Mouse (Mus musculus): ENCODE measurements around the gene Zfx.

Gene Zfx

DNA sequence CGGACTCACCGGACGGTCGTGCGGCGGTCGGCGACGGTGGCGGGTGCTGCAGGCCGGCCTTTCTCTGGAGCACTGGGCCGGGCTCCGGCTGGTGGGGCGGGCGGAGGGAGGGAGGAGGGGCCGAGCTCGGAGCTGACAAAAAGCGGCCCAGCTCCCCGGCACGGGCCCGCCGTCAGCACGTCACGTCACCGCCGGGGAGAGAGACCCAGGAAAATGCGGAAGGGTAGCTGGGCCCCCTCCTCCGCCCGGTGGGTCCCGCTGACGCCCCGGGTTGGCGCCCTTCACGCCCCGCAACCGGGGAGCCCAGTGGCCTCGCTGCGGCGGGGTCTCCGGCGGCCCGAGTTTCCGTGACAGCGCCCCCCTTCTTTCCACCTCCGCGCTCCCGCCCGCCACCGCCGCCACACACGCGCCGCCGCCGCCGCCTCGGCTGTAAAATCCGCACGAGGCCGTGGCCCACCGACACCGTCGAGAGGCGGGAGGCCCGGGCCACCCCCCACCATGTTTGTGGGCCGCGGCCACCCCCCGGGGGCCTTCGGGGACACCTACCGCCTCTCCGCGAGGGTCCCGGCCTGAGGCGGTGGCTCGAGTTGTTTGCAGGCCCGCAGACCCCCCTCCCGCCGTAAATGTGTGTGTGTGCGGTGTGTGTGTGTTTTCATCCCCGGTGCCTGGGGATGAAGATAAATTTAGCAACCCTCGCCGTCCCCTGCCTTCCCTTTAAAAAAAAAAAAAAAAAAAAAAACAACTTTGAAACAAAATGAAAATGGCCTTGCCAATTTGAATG, at the start of gene Zfx:
TSS of gene Zfx (minus strand) at position 644 of the 781 bp plus-strand sequence.
- peak; percentile 76 for DNase-seq (ENCODE audit: low read depth, low spot score)

DNA sequence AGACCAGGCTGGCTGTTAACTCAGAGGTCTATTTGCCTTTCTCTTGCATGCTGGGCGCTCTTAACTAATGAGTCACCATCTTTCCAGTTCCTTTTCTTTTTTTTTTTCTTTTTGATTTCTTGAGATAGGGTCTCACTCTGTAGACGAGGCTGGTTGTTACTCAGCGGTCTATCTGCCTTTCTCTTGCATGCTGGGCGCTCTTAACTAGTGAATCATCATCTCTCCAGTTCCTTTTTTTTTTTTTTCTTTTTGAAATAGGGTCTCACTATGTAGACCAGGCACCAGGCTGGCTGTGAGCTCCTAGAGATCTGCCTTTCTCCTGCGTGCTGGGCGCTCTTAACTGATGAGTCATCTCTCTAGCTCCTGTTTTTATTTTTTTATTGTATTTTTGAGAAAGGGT, 45.8 kb upstream of the Zfx start:
- no peak for DNase-seq (ENCODE audit: low read depth, low spot score)

DNA sequence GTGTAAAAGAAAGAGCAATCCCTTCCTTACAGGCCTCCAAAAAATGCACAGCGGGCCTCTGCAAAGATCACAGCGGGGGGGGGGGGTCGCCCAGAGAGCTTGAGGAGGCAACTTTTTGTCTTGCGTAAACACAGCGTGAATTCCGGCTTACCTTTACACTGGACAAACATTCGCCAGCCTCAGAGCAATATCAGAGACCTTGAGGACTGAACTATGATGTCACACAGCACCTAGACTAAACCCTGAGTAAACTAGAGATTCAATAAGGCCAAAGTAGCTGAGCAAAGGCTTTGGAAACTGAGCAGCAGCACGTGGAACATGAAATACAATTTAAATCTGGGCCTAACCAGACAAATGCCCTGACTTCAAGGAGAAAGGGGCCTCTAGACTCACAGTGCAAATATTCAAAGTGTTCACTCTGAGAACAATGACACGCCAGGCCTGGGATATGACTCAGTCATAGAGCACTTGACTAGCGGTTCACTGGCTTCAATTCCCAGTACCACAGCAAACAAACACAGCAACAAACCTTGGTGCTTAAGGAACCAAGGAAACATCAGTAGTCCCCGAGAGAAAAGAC, 28.8 kb upstream of the Zfx start:
- DNase-seq (ENCODE audit: low read depth, low spot score), result peak; percentile 35

DNA sequence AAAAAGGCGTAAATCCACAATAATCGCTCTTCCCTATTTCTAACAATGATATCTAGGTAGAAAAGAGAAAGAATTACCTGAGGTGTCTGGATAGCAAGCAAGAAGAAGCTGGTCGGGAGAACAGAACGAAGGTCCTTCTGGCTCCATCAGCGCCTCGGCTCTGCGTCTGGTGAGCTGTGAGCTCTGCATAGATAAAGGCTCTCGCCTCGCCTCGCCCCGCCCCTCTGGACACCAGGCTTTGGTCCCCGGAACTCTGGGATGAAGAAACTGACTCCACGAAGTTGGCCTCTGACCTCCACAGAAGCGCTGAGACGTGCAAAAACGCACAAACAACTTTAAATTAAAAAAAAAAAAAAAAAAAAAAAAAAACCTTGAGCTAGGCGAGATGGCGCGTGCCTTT, 27.0 kb upstream of the Zfx start:
- DNase-seq (ENCODE audit: low read depth, low spot score), result peak; percentile 59

DNA sequence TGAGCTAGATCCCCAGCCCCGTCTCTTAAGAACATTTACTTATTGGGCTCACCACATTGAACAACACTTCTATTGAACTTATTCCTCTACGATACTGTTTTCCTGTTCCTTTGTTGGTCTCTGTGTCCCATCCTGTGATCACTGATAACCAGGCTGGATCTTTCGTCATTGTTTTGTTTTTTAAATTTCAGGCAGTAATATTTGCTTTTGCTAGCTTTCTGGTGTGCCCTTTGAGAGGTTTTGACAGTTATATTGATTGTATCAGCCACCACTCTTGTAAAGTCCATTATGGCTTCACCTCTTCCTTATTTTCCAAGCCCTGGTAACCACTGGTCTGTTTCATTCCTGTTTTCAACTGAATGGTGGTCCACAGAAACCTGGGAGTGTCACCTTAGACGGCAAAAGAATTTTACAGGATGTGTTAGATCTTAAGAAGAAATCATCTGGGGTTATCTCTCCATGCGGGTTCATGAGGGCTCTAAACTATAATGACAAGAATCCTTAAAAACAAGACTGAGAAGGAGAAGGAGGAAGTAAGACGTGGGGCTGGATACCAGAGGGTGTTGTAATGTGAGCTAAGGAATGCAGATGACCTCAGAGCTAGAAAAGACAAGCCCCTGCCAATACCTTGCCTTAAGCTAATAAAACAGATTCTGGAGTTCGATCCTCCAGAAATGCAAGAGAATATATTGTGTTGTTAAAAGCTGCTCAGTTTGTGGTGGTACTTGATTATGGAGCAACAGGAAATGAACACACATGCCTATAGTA, 18.7 kb upstream of the Zfx start:
- DNase-seq (ENCODE audit: low read depth, low spot score), result no peak

DNA sequence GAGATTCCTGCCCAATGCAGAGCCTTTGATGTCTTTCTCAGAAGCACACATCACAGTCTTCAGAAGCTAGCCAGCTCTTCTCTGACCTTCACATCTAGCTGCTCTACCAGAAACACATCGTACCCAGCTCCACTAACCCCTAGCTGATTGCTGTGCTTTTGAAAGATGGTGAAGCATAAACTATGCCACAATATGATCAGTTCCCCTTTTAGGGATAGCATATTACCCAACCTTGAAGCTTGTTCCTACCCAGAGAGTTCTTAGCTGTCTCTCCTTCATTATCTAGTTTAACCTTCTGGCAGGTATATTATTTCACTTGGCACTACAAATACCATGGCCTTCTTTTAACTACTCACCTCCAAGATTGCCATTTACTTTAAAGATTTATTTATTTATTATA, 16.6 kb upstream of the Zfx start:
- DNase-seq (ENCODE audit: low read depth, low spot score), result no peak

DNA sequence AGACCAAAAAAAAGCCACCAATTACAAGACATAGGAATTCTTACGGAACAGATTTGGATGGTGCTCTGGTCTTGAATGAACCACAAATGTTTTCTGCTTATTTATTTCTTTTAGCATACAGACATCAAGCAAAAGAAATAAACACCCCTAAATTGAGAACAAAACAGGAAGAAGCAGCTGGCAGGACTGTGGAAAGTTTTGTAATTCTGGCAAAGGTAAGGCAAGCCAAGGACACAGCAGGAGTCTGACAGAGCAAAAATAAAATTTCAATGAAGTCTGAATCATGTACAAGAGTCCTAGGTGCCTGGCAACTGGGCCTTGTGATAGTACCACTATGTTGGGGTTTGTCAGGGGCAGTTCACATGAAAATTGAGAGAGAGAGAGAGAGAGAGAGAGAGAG, 14.8 kb upstream of the Zfx start:
- DNase-seq (ENCODE audit: low read depth, low spot score), result no peak

DNA sequence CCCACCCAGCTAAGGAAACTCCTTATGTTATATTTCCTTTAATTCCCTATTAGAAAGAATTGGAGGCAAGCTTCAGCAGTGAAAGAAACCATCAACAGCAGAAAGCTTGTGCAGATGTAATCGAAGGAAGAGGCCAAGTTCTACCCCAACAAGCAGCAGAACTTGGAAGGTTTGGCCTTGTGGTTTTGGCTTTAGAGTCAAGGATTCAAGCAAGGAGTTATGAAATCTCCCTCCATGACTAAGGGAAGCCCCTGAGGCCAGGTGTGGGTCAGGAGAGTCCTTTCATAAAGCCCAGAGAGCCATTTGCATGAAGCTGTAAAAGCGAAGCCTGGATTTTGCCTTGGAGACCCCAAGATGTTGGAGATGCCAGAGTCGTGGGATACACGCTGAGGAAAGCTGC, 11.6 kb upstream of the Zfx start:
- DNase-seq (ENCODE audit: low read depth, low spot score), result no peak

DNA sequence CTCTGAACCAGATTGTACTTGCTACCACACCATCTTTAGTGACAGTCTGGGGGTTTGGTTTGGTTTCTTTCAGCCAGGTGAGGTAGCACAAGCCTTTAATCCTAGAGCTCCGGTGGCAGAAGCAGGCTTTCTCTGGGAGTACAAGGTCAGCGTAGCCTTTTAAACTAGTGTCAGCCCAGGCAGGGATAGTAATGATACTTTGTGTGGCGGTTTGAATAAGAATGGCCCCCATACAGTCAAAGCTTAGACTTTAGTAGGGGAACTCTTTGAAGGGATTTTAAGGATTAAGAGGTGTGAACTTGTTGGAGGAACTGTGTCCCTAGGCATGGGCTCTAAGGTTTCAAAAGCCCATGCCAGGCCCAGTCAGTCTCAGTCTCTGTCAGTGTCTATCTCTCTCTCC, 10.0 kb upstream of the Zfx start:
- peak; percentile 72 for DNase-seq (ENCODE audit: low read depth, low spot score)

DNA sequence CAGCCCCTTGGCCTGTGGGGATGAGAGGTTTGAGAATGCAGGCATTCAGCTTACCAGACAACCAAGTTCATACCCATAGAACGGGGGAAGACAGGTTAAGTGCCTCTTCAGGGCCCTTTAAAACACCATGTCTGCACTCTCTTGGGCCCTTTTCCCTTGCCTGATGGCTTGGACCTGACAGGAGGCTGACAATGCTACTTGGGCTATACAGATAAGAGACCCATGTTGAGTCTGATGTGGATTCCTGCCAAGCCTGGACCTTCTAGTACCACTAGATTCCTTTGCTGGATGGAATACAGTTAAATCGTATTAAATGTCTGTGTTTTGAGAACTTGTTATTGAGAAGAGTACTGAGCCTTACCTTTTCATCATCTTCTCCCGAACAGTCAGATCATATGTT, 8.7 kb upstream of the Zfx start:
- no peak for DNase-seq (ENCODE audit: low read depth, low spot score)

DNA sequence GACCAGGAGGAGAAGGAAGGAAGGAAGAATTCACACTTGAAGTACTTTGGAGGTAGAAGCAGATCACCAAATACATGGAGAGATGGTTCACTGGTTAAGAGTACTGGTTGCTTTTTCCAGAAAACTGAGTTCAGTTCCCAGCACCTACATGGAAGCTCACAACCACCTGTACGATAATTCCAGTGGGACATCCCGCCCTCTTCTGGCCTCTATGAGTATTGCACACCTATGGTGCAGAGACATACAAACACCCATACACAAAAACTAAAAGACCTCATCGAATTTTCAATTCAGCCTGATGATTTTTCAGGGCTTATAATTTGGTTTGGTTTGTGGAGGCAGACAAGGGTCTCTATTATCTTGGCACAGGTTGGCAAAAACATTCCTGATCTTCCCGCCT, 6.2 kb upstream of the Zfx start:
- DNase-seq (ENCODE audit: low read depth, low spot score), result peak; percentile 45

DNA sequence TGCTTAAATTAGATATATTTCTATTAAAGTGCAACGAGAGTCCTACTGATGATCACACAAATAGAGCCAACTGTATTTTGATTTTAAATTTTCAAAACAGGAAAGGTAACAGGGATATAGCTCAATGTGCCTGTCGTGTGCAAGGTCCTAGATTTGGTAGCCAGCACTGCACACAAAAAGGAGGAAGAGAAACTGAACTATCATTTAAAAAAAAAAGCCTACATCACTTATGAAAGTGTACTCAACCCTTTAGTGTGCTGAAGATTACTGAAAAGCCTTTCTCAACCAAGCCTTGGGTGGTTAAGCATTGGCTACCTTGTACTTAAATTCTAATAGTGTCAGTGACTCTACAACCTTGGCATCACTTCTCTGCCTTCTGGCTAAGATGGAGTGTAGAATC, 2.4 kb upstream of the Zfx start:
- no peak for DNase-seq (ENCODE audit: low read depth, low spot score)

DNA sequence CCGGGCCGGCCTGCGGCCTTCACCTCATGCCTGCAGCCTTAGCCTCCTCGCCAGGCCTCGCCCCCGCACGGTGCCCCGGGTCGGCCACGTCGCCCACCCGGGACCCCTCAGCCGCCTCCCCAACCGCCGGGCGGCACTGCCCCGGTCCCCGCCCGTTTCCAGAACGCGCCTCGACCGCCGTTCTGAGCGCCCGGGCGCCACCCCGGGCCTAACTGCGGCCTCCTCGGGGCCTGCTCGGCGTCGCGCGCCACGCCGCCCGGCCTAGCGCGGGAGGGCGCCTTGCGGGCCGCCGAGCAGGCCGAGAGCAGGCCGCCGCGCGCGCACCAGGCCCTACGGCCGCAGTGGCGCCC, 818 bp downstream of the Zfx start:
- no peak for DNase-seq (ENCODE audit: low read depth, low spot score)

DNA sequence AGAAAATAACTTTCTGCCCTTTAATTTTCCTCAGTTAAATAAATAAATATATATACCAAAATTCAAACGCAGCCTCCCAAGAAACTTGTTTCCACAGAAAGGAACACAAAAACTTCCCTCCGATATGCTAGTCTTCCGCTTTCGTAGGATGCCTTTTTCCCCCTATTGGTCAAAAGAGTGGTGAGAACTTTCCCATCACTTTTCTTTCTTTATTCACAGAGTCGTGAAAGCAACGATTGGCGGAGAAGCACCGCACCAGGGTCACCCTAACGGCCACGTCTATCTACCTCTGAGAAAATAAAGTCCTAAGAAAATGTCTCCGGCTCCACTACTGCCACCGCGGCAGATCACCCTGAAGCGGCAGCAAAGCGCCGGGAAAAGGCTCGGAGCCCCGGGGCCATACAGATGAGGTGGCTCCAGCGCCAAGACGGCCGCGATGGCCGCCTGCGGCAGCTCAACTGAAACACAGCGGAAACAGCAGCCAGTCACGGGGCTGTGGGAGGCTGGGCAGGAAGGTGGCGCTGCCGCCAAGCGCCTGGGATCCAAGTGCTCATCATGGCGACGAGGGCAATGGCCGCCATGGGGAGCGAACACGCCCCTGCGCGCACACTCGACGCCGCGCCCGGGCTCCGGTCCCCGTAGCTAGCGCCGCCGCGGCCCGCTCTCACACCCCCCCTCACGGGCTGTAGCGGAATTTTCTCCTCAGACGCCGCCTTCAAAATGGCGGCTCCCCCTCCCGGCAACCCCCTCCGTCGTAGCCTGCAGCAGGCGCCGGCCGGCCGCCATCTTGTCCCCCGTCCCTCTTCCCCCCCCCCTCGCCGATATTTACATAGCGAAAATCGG, 1.4 kb downstream of the Zfx start:
- DNase-seq (ENCODE audit: low read depth, low spot score), result peak; percentile 92

DNA sequence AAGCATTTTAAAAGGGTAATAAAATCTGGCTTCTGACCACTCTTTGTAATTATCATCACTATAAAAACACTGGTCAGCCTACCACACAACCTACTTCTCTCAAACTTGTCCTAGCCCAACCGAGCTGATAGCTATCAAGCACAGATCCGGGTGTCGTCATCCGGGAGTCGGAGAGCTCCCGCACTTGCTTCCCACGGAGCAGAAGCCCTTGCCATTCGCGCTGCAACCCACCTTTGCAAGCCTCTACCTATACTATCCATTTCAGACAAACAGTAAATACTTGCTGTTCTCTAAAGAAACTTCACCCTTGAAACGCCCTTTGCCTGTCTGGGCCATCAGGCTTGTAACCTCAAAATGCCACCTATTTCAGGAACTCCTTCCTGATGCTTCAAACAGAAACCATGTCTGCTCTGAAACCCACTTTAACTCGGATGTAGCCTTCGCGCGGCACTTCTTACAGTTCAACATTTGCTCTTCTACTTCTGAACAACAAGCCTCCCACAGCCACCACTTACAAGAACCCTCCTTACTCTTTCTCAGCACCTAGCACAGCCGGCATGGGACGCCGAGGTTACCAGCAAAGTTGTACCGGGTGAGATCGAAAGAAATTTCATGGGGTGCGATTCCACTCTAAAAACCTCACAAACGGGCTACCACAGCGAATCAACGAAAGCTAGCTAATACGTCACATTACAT, 2.2 kb downstream of the Zfx start:
- DNase-seq (ENCODE audit: low read depth, low spot score), result peak; percentile 36

DNA sequence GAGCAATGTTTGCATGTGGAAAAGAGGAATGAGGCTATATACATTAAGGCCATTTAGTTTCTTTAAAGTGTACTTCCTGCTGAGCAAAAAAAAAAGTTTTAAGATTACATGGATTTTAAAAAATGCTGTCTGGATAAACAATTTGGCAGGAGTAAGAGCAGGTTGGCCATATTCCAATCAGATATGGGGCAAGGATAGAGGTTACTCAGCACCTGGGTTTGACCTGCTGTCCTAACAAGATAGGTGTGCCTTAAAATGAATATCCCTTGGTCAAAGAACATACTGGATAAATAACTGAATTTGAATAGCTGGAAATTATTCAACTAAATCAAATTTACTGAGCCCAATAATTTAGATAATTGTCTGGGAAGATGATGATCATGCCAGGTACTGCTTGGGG, 5.2 kb downstream of the Zfx start:
- no peak for DNase-seq (ENCODE audit: low read depth, low spot score)

DNA sequence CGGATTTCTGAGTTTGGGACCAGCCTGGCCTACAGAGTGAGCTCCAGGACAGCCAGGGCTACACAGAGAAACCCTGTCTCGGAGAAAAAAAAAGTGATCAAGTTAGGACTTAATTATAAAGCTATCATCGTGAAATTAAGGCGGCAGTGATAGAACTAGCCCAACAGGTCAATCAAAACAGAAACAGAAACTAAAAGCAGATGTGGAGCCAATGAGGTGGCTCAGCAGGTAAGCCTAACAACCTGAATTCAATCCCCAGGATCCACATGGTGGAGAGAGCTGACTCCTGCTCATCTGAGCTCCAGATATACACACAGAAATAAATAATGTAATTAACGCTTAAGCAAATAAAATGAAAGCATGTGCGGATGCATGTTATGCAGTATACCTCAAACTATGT, 7.6 kb downstream of the Zfx start:
- no peak for DNase-seq (ENCODE audit: low read depth, low spot score)

DNA sequence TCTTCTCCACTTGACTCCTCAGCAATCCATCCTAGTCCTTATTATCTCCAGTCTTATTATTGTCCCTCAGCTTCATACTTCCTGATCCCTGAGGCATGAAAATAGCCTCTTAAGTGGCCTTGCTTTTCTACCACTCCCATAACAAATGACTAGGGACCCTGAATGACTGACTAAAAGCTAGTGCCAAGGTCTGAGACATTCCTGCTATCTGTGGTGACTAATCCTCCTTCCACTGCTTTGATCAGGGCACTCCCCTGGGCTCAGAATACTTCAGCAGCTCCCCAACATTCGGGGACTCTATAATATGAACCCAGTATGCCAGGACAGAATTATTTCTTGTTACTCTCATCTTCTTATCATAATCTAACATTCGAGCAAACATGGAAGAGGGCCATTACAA, 17.5 kb downstream of the Zfx start:
- DNase-seq (ENCODE audit: low read depth, low spot score), result no peak

DNA sequence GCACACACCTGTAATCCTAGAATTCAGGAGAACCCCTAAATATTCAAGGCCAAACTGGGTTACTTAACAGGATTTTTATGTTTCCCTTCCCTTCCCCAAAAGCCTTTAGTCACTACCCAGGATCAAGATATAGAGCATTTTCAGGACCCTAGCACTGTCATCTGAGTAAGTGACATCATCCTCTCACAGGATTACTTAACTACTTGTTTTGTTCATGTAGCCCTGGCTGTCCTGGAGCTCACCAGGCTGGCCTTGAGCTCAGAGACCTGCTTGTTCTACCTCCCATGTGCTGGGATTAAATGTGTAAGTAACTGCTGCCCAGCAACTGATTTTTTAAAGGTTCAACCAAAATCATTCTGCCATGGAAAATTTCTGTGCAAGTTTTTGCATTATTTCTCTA, 20.6 kb downstream of the Zfx start:
- no peak for DNase-seq (ENCODE audit: low read depth, low spot score)

DNA sequence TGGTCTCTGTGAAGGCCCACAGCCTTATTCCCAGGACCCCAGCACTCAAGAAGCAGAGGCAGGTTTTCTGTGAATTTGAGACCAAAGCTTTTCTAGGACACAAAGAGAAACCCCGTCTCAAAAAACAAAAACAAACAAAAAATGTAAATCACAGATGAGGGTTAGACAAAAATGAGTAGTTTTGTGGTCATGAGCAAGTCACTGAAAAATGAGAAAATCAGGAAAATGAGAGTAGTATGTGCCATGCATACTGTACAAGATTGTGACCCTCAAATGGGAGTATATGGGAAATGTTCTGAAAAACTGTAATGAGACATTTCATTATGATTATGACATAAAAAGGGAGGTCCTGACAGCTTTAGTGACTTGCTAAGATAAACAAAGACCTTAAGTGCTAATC, 22.9 kb downstream of the Zfx start:
- no peak for DNase-seq (ENCODE audit: low read depth, low spot score)

DNA sequence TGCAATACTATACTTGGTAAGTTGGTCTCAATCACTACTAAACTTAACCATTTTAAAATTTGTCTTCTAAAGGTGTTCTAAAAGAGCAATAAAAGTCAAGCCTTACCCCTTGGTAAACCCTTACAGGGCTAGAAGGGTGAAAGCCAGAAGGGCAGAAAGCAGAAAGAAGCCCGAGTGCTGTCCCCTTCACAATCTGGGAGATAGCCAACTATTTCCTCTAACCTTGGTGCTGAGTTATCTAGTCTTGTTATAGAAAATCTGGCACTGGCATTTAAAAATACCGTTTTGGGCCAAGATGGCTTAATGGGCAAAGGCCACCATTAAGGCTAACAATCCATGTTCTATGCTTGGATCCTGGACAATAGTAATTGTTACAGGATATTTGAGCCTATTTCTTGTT, 32.5 kb downstream of the Zfx start:
- no peak for DNase-seq (ENCODE audit: low read depth, low spot score)

DNA sequence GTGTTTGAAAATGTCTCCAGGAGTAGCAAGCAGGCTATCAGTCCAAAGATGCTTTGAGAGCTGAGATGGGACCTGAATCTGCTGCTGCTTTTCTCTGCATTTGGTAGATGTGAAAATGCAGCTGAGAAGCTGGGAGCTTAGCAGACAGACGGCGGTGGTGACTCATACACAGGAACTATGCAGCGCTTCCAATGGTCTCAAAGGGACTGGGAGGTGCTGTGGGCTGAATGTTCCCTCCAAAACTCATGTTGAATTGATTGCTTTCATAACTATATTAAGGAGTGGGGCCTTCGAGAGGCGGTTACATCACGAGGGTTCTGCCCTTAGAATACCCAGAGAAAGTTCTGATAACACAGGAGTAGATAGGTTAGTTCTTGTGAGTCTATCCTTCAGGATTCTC, 62.3 kb downstream of the Zfx start:
- DNase-seq (ENCODE audit: low read depth, low spot score), result no peak

Measured in ZHBTc4 (cell line).